Mouse (Mus musculus) small intestine, adult 2 months (tissue): Measurements from ENCODE around the gene Tssk6.

Experiments
- CTCF ChIP-seq: fragments of 200-500 bp; IDR thresholded peaks from 2 replicates; pipeline ENCODE4 v1.5.1; 2012; ENCODE audit warnings: low read depth, mild to moderate bottlenecking, control low read depth, inconsistent platforms, low read length, moderate library complexity, mixed read lengths; ENCODE audit not compliant: insufficient replicate concordance, insufficient read length; ENCODE audit errors: extremely low read depth
- POLR2A ChIP-seq: fragments of 200-500 bp; IDR thresholded peaks from 2 replicates; pipeline ENCODE4 v1.6.1; 2012; ENCODE audit warnings: low read depth, mild to moderate bottlenecking, control low read depth, inconsistent platforms, low read length, moderate library complexity

DNA sequence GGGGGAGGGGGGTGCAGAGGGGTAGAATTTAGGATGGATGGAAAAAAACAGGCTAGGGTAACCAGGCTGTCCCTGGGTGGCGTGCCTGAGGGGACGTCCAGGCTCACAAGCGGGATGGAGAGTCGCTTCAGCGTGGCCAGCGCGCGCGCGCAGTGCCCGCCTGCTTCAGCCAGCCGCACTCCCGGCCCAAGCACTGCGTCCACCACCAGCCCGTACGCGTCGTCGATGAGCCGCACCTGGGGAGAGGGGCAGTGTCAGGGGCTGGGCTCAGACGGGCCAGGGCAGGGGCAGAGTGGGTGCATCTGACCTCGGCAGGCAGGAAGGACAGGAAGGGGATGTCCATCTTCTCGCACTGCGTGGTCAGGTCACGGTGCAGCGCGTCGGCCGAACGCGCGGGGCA lies 13.1 kb upstream of the Tssk6 start:
- TF ChIP-seq CTCF (no peak), POLR2A (no peak)
